Mouse (Mus musculus): ENCODE data around the gene Dennd4b. TPM values are rescaled to one million over a fixed set of nuclear protein-coding genes. Genes with fewer than 3 reads are reported as not detected.

Gene Dennd4b
- total and polyA plus RNA-seq, 3 experiments = 15.2 to 73.7 (median 42.3) TPM

GRCm38 (mm10) chr3:90222941-90223340, 42.0 kb upstream of the Dennd4b start:
- no peak for ATAC-seq (ENCODE audit: extremely low read depth, insufficient number of reproducible peaks, low FRiP score, poor library complexity, severe bottlenecking)
- Histone ChIP-seq H3K36me3 (replicated peaks) (no peaks in the 10 kb centered on the region), H3K4me1 (ENCODE audit: insufficient read depth, low read depth, low read length) (peaks cover 32% of the 10 kb centered on the region), H3K4me3 (ENCODE audit: low read depth, low read length) (no peak overlapping the region), H3K9me3 (replicated peaks) (no peaks in the 10 kb centered on the region), H3K27me3 (ENCODE audit: insufficient read depth, low read length) (peaks cover 20% of the 10 kb centered on the region)
- TF ChIP-seq GATA2 (IDR thresholded peaks at IDR 0.05; ENCODE audit: borderline replicate concordance, low read depth, low read length) = no peak
- TF ChIP-seq TAL1 (conservative IDR thresholded peaks at IDR 0.05; ENCODE audit: low read depth, low read length) = no peak
- TF ChIP-seq POLR2AphosphoS5 (IDR thresholded peaks at IDR 0.05; ENCODE audit: insufficient replicate concordance, low read depth, low read length) = no peak
- TF ChIP-seq CTCF (IDR thresholded peaks at IDR 0.05; ENCODE audit: low read depth, low read length) = no peak
- no peak for TF ChIP-seq GATA1 (IDR thresholded peaks at IDR 0.05; ENCODE audit: borderline replicate concordance, low read length)
- no peak for DNase-seq (ENCODE audit: low spot score)

DNA sequence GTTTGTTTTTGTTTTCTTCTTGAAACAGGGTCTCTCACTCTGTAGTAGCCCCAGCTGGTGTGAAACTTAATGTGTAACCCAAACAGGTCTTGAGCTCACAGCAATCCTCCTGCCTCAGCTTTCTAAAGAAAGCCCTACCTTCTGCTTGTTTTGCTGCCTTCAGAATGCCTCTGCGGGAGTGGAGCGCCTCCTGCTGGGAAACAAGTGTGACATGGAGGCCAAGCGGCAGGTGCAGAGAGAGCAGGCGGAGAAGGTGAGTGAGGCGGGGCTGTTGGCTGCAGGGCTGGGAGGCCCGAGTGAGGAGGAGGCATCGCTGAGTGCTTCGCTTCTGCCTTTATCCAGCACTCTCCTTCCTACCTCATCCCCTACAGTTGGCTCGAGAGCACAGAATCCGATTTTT, 40.7 kb upstream of the Dennd4b start:
- DNase-seq (ENCODE audit: low spot score) = no peak
- TF ChIP-seq POLR2AphosphoS5 (IDR thresholded peaks at IDR 0.05; ENCODE audit: insufficient replicate concordance, low read depth, low read length) (no peak), GATA2 (IDR thresholded peaks at IDR 0.05; ENCODE audit: borderline replicate concordance, low read depth, low read length) (no peak), CTCF (IDR thresholded peaks at IDR 0.05; ENCODE audit: low read depth, low read length) (no peak), GATA1 (IDR thresholded peaks at IDR 0.05; ENCODE audit: borderline replicate concordance, low read length) (no peak), TAL1 (conservative IDR thresholded peaks at IDR 0.05; ENCODE audit: low read depth, low read length) (no peak)
- no peaks in the 10 kb centered on the region for H3K36me3 ChIP-seq (replicated peaks)

DNA sequence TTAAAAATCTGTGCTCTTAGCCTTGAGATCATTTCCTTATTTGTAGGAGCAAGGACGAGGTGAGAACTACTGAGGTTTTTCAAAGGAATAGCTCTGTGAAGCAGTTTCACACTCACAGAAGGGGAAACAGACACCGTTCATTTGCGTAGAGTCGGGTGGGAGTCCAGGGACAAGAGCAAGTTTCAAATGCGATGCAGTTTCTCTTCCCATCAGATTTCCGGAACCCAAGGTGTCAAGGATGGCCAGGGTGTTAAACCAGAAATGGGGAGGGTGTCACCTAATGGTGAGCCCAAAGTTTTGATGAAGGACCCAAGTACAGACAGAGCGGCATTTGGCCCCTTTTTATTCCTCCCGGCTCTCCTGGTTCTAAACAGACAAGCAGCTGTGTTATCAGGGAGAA, 33.9 kb upstream of the Dennd4b start:
- no peak for TF ChIP-seq GATA2 (IDR thresholded peaks at IDR 0.05; ENCODE audit: borderline replicate concordance, low read depth, low read length)
- TF ChIP-seq CTCF (IDR thresholded peaks at IDR 0.05; ENCODE audit: low read depth, low read length) = no peak
- TF ChIP-seq TAL1 (conservative IDR thresholded peaks at IDR 0.05; ENCODE audit: low read depth, low read length) = no peak
- TF ChIP-seq GATA1 (IDR thresholded peaks at IDR 0.05; ENCODE audit: borderline replicate concordance, low read length) = no peak
- no peak for TF ChIP-seq POLR2AphosphoS5 (IDR thresholded peaks at IDR 0.05; ENCODE audit: insufficient replicate concordance, low read depth, low read length)
- ATAC-seq (ENCODE audit: extremely low read depth, insufficient number of reproducible peaks, low FRiP score, poor library complexity, severe bottlenecking) (no peak), DNase-seq (ENCODE audit: low spot score) (no peak)
- Histone ChIP-seq H3K4me3 (ENCODE audit: low read depth, low read length) (peak overlapping the region; percentile 84), H3K4me1 (ENCODE audit: insufficient read depth, low read depth, low read length) (peaks cover 16% of the 10 kb centered on the region), H3K27me3 (ENCODE audit: insufficient read depth, low read length) (no peaks in the 10 kb centered on the region), H3K36me3 (replicated peaks) (peaks cover 26% of the 10 kb centered on the region), H3K9me3 (replicated peaks) (peaks cover 4% of the 10 kb centered on the region; the same call in 1 of the 2 replicates)

More for the DNA sequence above, 40.7 kb upstream of the Dennd4b start:
- H3K4me3 ChIP-seq (ENCODE audit: low read depth, low read length) = no peak overlapping the region
- H3K9me3 ChIP-seq (replicated peaks) = peaks cover 4% of the 10 kb centered on the region; the same call in 1 of the 2 replicates
- peaks cover 32% of the 10 kb centered on the region for H3K4me1 ChIP-seq (ENCODE audit: insufficient read depth, low read depth, low read length)
- H3K27me3 ChIP-seq (ENCODE audit: insufficient read depth, low read length) = peaks cover 14% of the 10 kb centered on the region
- no peak for ATAC-seq (ENCODE audit: extremely low read depth, insufficient number of reproducible peaks, low FRiP score, poor library complexity, severe bottlenecking)

DNA sequence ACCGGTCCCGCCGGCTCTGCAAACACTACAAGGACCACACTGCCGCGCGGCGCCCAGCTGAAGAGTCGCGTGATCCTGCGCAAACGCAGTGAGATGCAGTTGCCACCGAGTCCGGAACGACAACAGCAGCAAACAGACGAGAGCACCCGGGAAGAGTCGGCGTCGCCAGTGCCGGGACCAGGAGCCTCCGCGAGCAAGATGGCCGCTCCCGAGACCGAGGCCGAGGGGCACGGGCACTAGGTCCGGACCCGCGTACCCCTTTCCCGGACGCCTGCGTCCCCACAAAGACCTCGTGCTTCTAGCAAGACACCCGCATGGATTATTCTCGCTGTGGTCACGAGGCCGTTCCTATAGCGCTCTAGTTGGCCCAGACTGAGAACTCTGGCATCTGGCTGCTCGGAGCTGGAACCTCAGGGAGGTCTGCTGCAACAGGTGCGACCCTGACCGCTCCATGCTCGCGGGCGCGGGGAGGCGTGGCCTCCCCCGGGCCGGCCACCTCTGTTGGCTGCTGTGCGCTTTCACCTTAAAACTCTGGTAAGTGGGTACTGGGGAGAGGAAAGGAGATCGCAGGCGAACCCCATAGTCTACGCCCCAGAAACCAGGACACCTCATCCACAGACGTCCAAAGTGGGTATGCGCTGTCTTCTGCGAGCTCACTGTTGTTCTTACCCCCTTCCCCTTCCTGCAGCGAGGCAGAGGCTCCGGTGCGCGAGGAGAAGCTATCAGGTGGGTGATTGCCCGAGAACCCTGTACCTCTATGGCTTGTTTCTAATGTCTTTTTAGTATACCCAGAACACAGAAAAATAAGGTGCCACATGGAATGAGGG, 33.3 kb upstream of the Dennd4b start, which contains the start of gene Jtb:
Jtb (plus strand) TSS at position 91 of the 827 bp plus-strand sequence.
- TF ChIP-seq TAL1 (conservative IDR thresholded peaks at IDR 0.05; ENCODE audit: low read depth, low read length) (no peak), POLR2AphosphoS5 (IDR thresholded peaks at IDR 0.05; ENCODE audit: insufficient replicate concordance, low read depth, low read length) (no peak), GATA1 (IDR thresholded peaks at IDR 0.05; ENCODE audit: borderline replicate concordance, low read length) (no peak), GATA2 (IDR thresholded peaks at IDR 0.05; ENCODE audit: borderline replicate concordance, low read depth, low read length) (no peak), CTCF (IDR thresholded peaks at IDR 0.05; ENCODE audit: low read depth, low read length) (no peak)
- peak within 1 kb of the TSS; percentile 84 for H3K4me3 ChIP-seq (ENCODE audit: low read depth, low read length)
- H3K4me1 ChIP-seq (ENCODE audit: insufficient read depth, low read depth, low read length) = peaks cover 16% of the 10 kb centered on the region
- H3K36me3 ChIP-seq (replicated peaks) = peaks cover 31% of the 10 kb centered on the region
- DNase-seq (ENCODE audit: low spot score) (peak; percentile 86), ATAC-seq (ENCODE audit: extremely low read depth, insufficient number of reproducible peaks, low FRiP score, poor library complexity, severe bottlenecking) (peak; percentile 95)
- H3K27me3 ChIP-seq (ENCODE audit: insufficient read depth, low read length) = no peaks in the 10 kb centered on the region
- H3K9me3 ChIP-seq (replicated peaks) = peaks cover 4% of the 10 kb centered on the region; the same call in 1 of the 2 replicates

DNA sequence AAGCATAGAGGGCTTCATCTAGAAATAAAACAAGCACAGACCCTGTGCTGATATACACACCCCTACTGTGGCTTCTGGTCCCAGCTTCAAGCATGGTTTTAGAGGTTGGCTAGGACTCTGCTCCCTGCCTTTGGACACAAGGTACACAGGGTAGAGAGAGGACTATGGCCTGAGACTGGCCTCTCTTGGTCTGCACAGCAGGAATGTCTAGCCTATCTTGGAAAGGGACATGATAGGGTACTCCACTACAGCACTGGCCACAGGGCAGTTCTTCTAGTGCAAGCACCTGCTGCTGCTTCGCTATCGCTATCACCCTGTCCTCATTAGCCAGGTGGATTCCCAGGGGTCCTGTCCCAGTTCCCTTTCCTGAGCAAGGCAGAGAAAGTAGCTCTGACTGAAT, 23.7 kb upstream of the Dennd4b start:
- ATAC-seq (ENCODE audit: extremely low read depth, insufficient number of reproducible peaks, low FRiP score, poor library complexity, severe bottlenecking) (no peak), DNase-seq (ENCODE audit: low spot score) (no peak)
- peaks cover 3% of the 10 kb centered on the region for H3K36me3 ChIP-seq (replicated peaks)
- H3K9me3 ChIP-seq (replicated peaks) = no peaks in the 10 kb centered on the region
- no peak overlapping the region for H3K4me3 ChIP-seq (ENCODE audit: low read depth, low read length)
- peaks cover 26% of the 10 kb centered on the region for H3K4me1 ChIP-seq (ENCODE audit: insufficient read depth, low read depth, low read length)
- no peak for TF ChIP-seq GATA1 (IDR thresholded peaks at IDR 0.05; ENCODE audit: borderline replicate concordance, low read length)
- TF ChIP-seq POLR2AphosphoS5 (IDR thresholded peaks at IDR 0.05; ENCODE audit: insufficient replicate concordance, low read depth, low read length) = no peak
- no peak for TF ChIP-seq CTCF (IDR thresholded peaks at IDR 0.05; ENCODE audit: low read depth, low read length)
- no peak for TF ChIP-seq TAL1 (conservative IDR thresholded peaks at IDR 0.05; ENCODE audit: low read depth, low read length)
- TF ChIP-seq GATA2 (IDR thresholded peaks at IDR 0.05; ENCODE audit: borderline replicate concordance, low read depth, low read length) = no peak
- peaks cover 22% of the 10 kb centered on the region for H3K27me3 ChIP-seq (ENCODE audit: insufficient read depth, low read length)

- TF ChIP-seq TAL1 (conservative IDR thresholded peaks at IDR 0.05; ENCODE audit: low read depth, low read length) (no peak), GATA2 (IDR thresholded peaks at IDR 0.05; ENCODE audit: borderline replicate concordance, low read depth, low read length) (no peak), CTCF (IDR thresholded peaks at IDR 0.05; ENCODE audit: low read depth, low read length) (no peak), GATA1 (IDR thresholded peaks at IDR 0.05; ENCODE audit: borderline replicate concordance, low read length) (no peak), POLR2AphosphoS5 (IDR thresholded peaks at IDR 0.05; ENCODE audit: insufficient replicate concordance, low read depth, low read length) (no peak)
- no peaks in the 10 kb centered on the region for H3K9me3 ChIP-seq (replicated peaks)
- no peaks in the 10 kb centered on the region for H3K36me3 ChIP-seq (replicated peaks)
- H3K27me3 ChIP-seq (ENCODE audit: insufficient read depth, low read length) = peaks cover 22% of the 10 kb centered on the region
- ATAC-seq (ENCODE audit: extremely low read depth, insufficient number of reproducible peaks, low FRiP score, poor library complexity, severe bottlenecking) (no peak), DNase-seq (ENCODE audit: low spot score) (no peak)
- peaks cover 31% of the 10 kb centered on the region for H3K4me1 ChIP-seq (ENCODE audit: insufficient read depth, low read depth, low read length)
- no peak overlapping the region for H3K4me3 ChIP-seq (ENCODE audit: low read depth, low read length)
Observed at GRCm38 (mm10) chr3:90241669-90242358, 23.2 kb upstream of the Dennd4b start.

Measured in G1E (cell line).